Mouse (Mus musculus): ENCODE measurements around the gene Fkbpl.

Fkbpl gene

GRCm38 (mm10) chr17:34644608-34645007 lies at the start of gene Fkbpl:
TSS of gene Fkbpl (plus strand) at chr17:34644764.
- DNase-seq: peak; percentile 97

DNA sequence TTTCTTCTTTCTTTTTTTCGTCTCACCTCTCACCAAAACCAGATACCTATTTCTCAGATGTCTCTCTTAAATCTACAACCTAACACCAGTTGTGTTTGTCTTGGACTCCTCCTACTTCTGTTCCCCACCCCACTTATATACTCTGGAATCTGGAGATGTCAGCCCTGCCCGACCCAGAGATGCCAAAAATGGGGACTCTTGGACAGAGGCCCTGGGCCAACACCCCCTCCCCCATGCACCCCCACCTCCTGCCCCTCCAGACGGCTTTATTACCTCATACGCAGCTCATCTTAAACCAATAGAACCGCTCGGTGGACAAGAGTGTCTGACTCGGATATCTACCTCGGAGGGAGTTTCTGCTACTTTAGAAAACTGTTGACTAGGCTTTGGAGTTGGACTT lies 48.5 kb upstream of the Fkbpl start:
- DNase-seq: no peak

DNA sequence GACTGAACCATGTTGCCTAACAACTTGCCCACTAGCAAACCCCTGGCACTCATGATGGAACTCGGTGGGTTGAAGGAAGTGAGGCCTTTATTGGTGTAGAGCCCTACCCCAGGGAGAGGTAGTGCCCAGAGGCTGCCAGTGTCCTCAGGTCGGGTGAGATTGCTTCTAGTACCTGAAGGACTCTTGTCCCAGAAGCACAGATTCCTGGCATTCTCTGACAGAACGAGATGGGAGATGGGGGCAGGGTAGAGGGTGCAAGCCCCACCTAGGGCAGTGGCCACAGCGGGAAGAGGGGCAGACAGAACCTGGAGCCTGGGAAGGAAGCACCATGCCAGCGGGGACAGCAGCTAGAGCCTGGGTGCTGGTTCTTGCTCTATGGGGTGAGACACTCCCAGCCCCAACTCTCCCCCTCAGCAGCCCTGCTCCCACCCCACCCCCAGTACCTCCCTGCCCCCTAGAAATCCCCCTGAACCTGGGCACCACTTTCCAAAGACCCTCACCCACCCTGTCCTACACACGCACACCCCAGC lies 46.9 kb upstream of the Fkbpl start, which contains the start of gene Ager:
Gene Ager (plus strand): TSS at position 297 of the 530 bp plus-strand sequence.
- no peak for DNase-seq

- DNase-seq: no peak
These were observed 44.7 kb upstream of the Fkbpl start for GRCm38 (mm10) chr17:34599891-34600290.

DNA sequence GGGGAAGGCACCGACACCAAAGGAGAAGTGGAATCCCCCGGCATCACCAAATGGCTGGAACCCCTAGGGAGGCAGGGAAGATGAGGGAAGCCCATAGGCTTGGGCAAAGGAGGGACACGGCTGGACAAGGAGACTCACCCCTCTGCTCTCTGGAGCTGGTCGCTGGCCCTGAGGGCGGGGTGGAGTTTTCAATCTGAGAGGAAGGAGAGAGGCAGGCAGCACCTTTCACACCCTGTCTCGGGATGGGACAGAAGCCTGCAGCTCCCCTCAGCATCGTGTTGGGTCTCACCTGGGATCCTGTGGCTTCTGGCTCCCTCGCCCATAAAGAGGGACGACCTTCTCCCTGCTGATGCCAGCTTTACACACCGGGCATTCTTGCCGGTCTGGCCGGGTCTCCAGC lies 42.8 kb upstream of the Fkbpl start:
- no peak for DNase-seq

DNA sequence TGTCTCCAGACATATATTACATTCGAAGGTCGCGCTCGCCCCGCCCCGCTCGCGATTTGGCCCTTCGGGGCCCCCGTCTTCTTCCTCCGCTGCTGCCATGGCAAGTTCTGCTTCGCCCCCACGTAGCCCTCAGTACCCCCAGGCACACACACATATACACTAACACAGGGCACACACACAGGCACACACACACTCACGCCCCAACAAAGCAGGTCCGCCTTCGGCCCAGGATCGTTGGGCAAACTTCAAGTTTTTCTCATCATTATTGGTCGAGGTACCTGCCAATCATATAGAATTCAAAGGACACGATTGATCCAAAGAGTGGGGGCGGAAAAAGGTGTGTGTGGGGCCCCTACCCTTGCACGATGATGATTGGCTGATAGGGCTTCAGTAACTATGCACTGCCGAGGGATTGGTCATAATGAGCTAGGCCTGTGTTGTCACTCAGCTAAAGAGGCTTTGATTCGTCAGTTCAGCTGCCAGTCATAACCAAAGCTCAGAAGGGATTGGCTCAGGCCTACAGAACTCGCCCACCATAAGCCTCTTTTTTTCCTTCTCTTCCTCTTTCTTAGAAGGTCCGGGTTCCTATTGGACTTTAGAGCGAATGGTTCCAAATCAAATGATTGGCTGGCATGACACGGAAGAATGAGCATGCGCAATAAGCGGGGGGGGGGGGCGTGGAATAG lies 41.0 kb upstream of the Fkbpl start, which contains the start of gene Rnf5:
Gene Rnf5 (minus strand): TSS at position 316 of the 686 bp plus-strand sequence.
- DNase-seq: peak; percentile 99

- peak; percentile 100 for DNase-seq
These were observed 40.5 kb upstream of the Fkbpl start, which contains the start of gene Agpat1 for GRCm38 (mm10) chr17:34604061-34604508. TSS of gene Agpat1 (plus strand) at chr17:34604262.

DNA sequence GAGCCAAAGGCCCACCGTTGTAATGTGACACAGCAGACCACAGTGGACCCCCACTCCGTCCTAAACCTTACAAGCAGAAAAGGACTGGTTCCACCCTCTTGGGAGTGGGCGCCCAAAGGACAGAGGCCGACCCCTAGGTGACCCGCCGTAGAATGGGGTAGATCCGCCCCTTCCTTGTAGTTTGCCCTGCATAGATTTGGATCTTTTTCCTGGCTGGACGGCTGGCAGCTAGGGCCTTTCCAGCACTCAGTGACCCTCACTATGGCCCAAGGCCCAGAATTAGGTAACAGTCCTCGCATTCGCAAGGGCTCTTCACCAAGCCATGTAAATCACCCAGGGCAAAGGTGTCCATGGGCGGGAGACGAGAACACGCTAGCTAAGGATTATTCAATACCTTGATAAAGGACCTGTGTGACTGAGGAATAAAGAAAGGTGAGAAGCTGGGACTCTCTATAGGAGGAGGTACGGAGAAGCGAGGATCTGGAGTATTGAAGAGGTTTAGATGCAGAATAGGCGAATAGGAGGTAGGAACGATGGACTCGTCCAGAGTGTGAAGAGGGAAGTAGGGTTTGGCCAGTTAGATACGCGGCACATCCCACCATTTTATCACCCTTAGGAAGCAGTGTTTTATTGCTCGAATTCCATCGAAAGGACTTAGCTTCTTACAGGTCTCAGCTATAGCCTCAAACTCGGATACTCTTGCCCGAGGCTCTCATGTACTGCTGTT lies 39.9 kb upstream of the Fkbpl start:
- DNase-seq: no peak

DNA sequence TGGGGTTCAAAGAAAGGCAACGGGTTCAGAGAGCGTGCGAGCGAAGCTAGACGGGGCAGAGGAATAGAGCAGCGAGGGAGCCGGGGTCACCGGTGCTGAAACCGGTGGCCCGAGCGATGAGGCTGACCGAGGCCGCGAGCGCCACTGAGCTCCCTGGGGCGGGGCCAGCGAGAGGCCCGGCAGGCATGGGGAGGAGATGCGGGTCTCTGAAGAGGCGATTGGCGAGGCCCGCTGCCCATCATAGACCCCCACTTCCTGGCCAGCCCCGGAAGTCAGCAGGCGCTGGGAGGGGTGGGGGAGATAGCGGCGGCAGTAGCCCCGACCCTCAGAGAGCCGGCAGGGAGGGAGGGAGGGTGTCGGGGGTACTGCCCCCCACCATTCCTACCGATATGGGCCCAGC lies 39.0 kb upstream of the Fkbpl start:
- peak; percentile 96 for DNase-seq

- DNase-seq: no peak
These were observed 38.2 kb upstream of the Fkbpl start for GRCm38 (mm10) chr17:34606186-34607039.

- no peak for DNase-seq
These were observed 36.6 kb upstream of the Fkbpl start for GRCm38 (mm10) chr17:34607997-34608396.

DNA sequence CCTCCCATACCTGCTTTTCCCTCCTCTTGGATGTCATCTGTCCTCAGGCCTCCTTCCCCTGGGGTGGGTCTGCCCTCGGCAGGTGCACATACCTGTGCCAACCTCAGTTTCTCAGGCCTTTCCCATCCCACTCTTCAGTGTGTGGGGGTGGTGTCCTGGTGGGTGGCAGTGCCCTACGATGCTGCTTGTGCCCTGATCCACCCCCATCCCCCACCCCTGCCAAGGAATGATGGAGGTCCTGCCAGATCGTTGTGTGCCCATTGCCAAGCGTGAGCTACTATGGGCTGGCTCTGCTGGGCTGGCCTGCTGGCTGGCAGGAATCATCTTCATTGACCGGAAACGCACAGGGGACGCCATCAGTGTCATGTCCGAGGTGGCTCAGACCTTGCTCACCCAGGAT lies 33.5 kb upstream of the Fkbpl start:
- DNase-seq: no peak

GRCm38 (mm10) chr17:34613054-34613645 lies 31.4 kb upstream of the Fkbpl start:
- DNase-seq: no peak

DNA sequence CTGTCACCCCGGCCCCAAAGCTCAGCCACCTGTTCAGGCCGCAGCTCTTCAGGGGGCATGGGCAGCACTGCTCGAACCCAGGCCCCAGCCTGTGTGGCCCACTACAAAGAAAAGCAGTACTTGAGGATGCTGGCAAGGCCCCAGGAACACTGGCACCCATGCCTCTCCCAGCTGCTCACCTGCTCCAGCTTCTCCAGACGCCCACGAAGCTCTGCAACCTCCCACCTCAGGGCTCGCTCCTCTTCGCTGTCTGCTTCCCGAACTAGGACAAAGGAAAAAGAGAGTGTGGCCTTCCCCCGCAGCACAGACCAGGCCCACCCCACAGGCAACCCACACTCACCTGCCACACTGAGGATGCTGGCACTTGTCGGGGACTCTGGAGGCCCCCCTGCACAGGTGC lies 30.7 kb upstream of the Fkbpl start:
- no peak for DNase-seq

GRCm38 (mm10) chr17:34615871-34616270 lies 28.7 kb upstream of the Fkbpl start, which contains the start of gene Egfl8:
TSS of gene Egfl8 (minus strand) at chr17:34615971.
- no peak for DNase-seq

- peak; percentile 73 for DNase-seq
These were observed 25.6 kb upstream of the Fkbpl start for GRCm38 (mm10) chr17:34618999-34619398.

- no peak for DNase-seq
These were observed 23.6 kb upstream of the Fkbpl start for GRCm38 (mm10) chr17:34621006-34621405.

GRCm38 (mm10) chr17:34623161-34623560 lies 21.4 kb upstream of the Fkbpl start:
- no peak for DNase-seq

DNA sequence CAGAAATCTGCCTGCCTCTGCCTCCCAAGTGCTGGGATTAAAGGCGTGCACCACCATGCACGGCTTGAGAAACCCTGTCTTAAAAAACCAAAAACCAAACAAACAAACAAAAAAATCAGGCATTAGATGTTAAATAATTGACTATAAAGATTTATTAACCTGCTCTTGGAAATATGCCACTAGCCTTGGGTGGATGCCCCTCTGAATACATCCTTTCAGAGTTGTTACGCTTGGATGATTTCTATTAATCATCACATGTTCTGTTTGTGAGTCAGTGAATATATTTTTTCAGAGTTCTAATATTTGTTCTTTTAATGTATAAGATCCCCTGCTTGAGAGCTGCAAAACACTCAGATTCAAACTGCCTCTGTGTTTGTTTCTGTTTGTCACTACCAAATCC lies 19.6 kb upstream of the Fkbpl start:
- DNase-seq: no peak

DNA sequence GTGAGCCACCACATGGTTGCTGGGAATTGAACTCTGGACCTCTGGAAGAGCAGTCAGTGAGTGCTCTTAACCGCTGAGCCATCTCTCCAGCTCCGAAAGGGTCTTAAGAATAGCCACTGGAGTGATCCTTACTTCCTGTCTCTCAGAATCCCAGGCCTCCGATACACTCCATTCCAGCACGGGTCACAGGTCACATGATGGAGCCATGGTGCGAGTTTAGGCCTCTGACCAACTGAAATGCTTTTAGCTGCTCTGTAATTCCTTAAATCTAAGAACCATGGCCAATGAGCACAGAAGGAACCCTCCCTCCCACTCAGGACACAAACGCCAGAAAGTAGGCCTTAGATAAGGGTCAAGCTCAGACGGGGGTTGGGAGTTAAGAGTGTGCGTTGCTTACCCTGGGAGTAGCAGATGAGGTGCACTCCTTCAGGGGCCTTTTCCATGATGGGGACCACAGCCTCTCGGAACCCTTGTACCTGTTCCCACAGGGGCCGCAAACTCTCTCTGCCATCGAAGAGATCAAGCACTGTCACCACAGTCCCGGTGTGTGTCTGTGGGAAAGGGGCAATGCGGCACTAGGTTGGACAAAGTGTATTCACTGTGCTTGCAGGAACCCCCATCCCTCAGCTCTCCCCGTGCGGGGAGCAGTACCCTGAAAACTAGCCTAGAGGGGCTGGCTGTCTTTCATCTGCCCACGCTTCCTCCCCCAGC lies 18.3 kb upstream of the Fkbpl start:
- DNase-seq: no peak

DNA sequence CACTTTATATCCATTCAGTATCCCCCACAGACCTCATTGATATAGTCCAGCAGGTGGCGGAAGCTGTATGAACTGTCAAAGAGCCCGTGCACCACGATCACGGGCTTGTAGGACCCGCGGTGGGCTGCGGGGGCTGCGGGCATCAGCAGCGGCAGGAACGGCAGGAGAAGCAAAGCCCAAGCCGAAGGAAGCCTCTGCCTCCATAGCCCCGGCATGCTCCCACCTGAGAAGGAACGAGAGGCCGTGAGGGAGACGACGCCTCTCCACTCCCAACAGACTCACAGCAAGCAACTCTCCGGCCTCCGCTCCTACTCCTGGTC lies 17.8 kb upstream of the Fkbpl start:
- DNase-seq: peak; percentile 82
